Comparison of ENCODE assay signal across 31 mouse cellular contexts in the genomic region with DNA sequence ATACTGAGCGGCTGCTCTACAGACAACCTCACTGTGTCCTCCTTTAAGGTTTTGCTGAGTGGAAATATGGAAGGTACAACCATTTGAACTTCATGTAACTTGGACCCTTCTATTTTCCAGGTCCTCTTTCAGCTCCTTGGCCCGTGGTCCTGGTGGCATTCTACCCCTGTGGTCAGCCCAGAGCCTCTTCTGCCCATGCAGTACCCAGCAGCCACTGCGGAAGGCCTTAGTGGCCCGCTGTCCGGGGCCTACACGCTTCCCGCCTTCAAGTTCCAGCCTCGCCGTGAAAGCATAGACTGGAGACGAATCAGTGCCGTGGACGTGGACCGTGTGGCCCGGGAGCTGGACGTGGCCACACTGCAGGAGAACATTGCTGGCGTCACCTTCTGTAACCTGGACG. TPM values are rescaled to one million over a fixed set of nuclear protein-coding genes. Genes with fewer than 3 reads are reported as not detected.
A peak's percentile ranks its signal among the peaks of the same experiment; 100 is the strongest.
DNase-seq lines count a peak whose midpoint lies in the region; ATAC-seq and TF ChIP-seq lines count a peak whose summit lies in the region.
"Had no signal": no experiment of that assay in that cellular context is flagged by ENCODE, and none has a peak within 500 bp of the region (broad histone marks: within the 10 kb centered on the region; RNA-seq: fewer than 3 reads in every experiment).

No protein-coding gene starts in this region.

- no peak overlapping the region for H3K4me2 ChIP-seq in forebrain, embryonic 11.5 days (ENCODE audit: low read depth, low read length, severe bottlenecking)
- H3K4me2 ChIP-seq in forebrain, embryonic 13.5 days, result no peak overlapping the region
- H3K4me2 ChIP-seq in hindbrain, embryonic 13.5 days, result no peak overlapping the region
- H3K4me2 ChIP-seq in hindbrain, embryonic 11.5 days (replicated peaks; ENCODE audit: low read depth, low read length), result no peak overlapping the region
- no peak overlapping the region for H3K4me2 ChIP-seq in liver, embryonic 12.5 days
- H3K4me2 ChIP-seq in liver, postnatal 0 days (ENCODE audit: low read depth, low read length), result no peak overlapping the region
- H3K4me2 ChIP-seq: limb, embryonic 15.5 days; neural tube, embryonic 15.5 days; stomach, embryonic 15.5 days had no signal

- 97% methylated on average over 17 of the region's 17 CpGs for WGBS in forebrain, embryonic 11.5 days
- WGBS in forebrain, embryonic 13.5 days, result 98% methylated on average over 17 of the region's 17 CpGs
- WGBS in hindbrain, embryonic 13.5 days, result 98% methylated on average over 17 of the region's 17 CpGs
- WGBS in hindbrain, embryonic 11.5 days, result 96% methylated on average over 17 of the region's 17 CpGs
- 88% methylated on average over 17 of the region's 17 CpGs for WGBS in liver, embryonic 12.5 days (ENCODE audit: insufficient replicate concordance)
- 91% methylated on average over 17 of the region's 17 CpGs for WGBS in liver, postnatal 0 days (ENCODE audit: insufficient replicate concordance)

- no peak overlapping the region for H3K27ac ChIP-seq in forebrain, embryonic 11.5 days (ENCODE audit: low read depth, low read length)
- H3K27ac ChIP-seq in forebrain, embryonic 13.5 days, result no peak overlapping the region
- H3K27ac ChIP-seq in hindbrain, embryonic 13.5 days, result no peak overlapping the region
- no peak overlapping the region for H3K27ac ChIP-seq in hindbrain, embryonic 11.5 days (ENCODE audit: low read depth, low read length)
- H3K27ac ChIP-seq in liver, embryonic 12.5 days, result no peak overlapping the region
- H3K27ac ChIP-seq in liver, postnatal 0 days (ENCODE audit: low read depth), result no peak overlapping the region
- H3K27ac ChIP-seq: hindbrain, embryonic 10.5 days; limb, embryonic 10.5 days; limb, embryonic 15.5 days; neural tube, embryonic 15.5 days; stomach, embryonic 15.5 days had no signal

- H3K4me3 ChIP-seq in forebrain, embryonic 11.5 days (ENCODE audit: low read depth, low read length), result no peak overlapping the region
- H3K4me3 ChIP-seq in forebrain, embryonic 13.5 days, result no peak overlapping the region
- H3K4me3 ChIP-seq in hindbrain, embryonic 13.5 days, result no peak overlapping the region
- H3K4me3 ChIP-seq in hindbrain, embryonic 11.5 days (ENCODE audit: low read depth, low read length), result no peak overlapping the region
- no peak overlapping the region for H3K4me3 ChIP-seq in liver, embryonic 12.5 days
- H3K4me3 ChIP-seq in liver, postnatal 0 days (ENCODE audit: low read depth, low read length), result no peak overlapping the region
- H3K4me3 ChIP-seq in E14TG2a.4 (replicated peaks; ENCODE audit: low read length), result peak overlapping the region; percentile 51
- H3K4me3 ChIP-seq: erythroblast, embryonic 14.5 days; hindbrain, embryonic 10.5 days; limb, embryonic 10.5 days; limb, embryonic 15.5 days; neural tube, embryonic 15.5 days; stomach, embryonic 15.5 days had no signal

- no peaks in the 10 kb centered on the region for H3K9me3 ChIP-seq in forebrain, embryonic 11.5 days (ENCODE audit: control insufficient read depth, low read length)
- H3K9me3 ChIP-seq in forebrain, embryonic 13.5 days (replicated peaks), result no peaks in the 10 kb centered on the region
- H3K9me3 ChIP-seq in hindbrain, embryonic 13.5 days, result no peaks in the 10 kb centered on the region
- no peaks in the 10 kb centered on the region for H3K9me3 ChIP-seq in hindbrain, embryonic 11.5 days (ENCODE audit: control insufficient read depth, low read length)
- H3K9me3 ChIP-seq in liver, embryonic 12.5 days (replicated peaks), result no peaks in the 10 kb centered on the region
- no peaks in the 10 kb centered on the region for H3K9me3 ChIP-seq in liver, postnatal 0 days (ENCODE audit: low read length)
- H3K9me3 ChIP-seq in E14TG2a.4 (ENCODE audit: low read length), result no peaks in the 10 kb centered on the region
- H3K9me3 ChIP-seq: G1E; hindbrain, embryonic 10.5 days; limb, embryonic 10.5 days; limb, embryonic 15.5 days; neural tube, embryonic 15.5 days; stomach, embryonic 15.5 days had no signal

- H3K36me3 ChIP-seq in forebrain, embryonic 11.5 days (ENCODE audit: control insufficient read depth, insufficient read depth, low read length), result peaks cover 10% of the 10 kb centered on the region
- peaks cover 46% of the 10 kb centered on the region for H3K36me3 ChIP-seq in forebrain, embryonic 13.5 days (ENCODE audit: poor library complexity, severe bottlenecking)
- peaks cover 29% of the 10 kb centered on the region for H3K36me3 ChIP-seq in hindbrain, embryonic 13.5 days
- H3K36me3 ChIP-seq in hindbrain, embryonic 11.5 days (ENCODE audit: control insufficient read depth, insufficient read depth, low read length), result peaks cover 4% of the 10 kb centered on the region; the same call in 1 of the 2 replicates
- H3K36me3 ChIP-seq in liver, embryonic 12.5 days, result peaks cover 8% of the 10 kb centered on the region
- H3K36me3 ChIP-seq in liver, postnatal 0 days (replicated peaks; ENCODE audit: insufficient read depth, low read length), result no peaks in the 10 kb centered on the region
- peaks cover 7% of the 10 kb centered on the region for H3K36me3 ChIP-seq in E14TG2a.4 (ENCODE audit: insufficient read depth, low read length)
- H3K36me3 ChIP-seq: G1E had no signal

- TF ChIP-seq EP300 in liver, postnatal 0 days (IDR thresholded peaks at IDR 0.05; ENCODE audit: low read depth), result no peak

- DNase-seq in forebrain, embryonic 11.5 days (ENCODE audit: low spot score), result no peak
- DNase-seq in hindbrain, embryonic 11.5 days (ENCODE audit: low spot score), result no peak
- no peak for DNase-seq in liver, postnatal 0 days
- DNase-seq: adrenal gland, adult 8-10 months; cerebellum, adult 2 months; cerebellum, postnatal 14 days; forebrain, postnatal 0 days; heart, postnatal 14 days; kidney, adult 2 months; kidney, postnatal 14 days; layer of hippocampus, adult 9-11 months; lung, postnatal 36 days; right cerebral cortex, postnatal 25 days; thymus, postnatal 14 days had no signal

- H3K27me3 ChIP-seq in forebrain, embryonic 11.5 days (ENCODE audit: control insufficient read depth, insufficient read depth, low read length), result no peaks in the 10 kb centered on the region
- H3K27me3 ChIP-seq in forebrain, embryonic 13.5 days, result no peaks in the 10 kb centered on the region
- no peaks in the 10 kb centered on the region for H3K27me3 ChIP-seq in hindbrain, embryonic 13.5 days
- no peaks in the 10 kb centered on the region for H3K27me3 ChIP-seq in hindbrain, embryonic 11.5 days (ENCODE audit: control insufficient read depth, insufficient read depth, low read length)
- no peaks in the 10 kb centered on the region for H3K27me3 ChIP-seq in liver, embryonic 12.5 days (replicated peaks)
- no peaks in the 10 kb centered on the region for H3K27me3 ChIP-seq in liver, postnatal 0 days (ENCODE audit: insufficient read depth, low read length)
- H3K27me3 ChIP-seq in E14TG2a.4 (ENCODE audit: insufficient read depth, low read length), result peaks cover 2% of the 10 kb centered on the region; the same call in 1 of the 2 replicates
- H3K27me3 ChIP-seq: CH12.LX; limb, embryonic 15.5 days; neural tube, embryonic 15.5 days; stomach, embryonic 15.5 days had no signal

- no peak for TF ChIP-seq CTCF in liver, postnatal 0 days (IDR thresholded peaks at IDR 0.05; ENCODE audit: low read depth)
- no peak for TF ChIP-seq CTCF in E14TG2a.4 (conservative IDR thresholded peaks at IDR 0.05; ENCODE audit: low read length)

- H3K9ac ChIP-seq in forebrain, embryonic 11.5 days (ENCODE audit: low read length), result no peak overlapping the region
- H3K9ac ChIP-seq in forebrain, embryonic 13.5 days, result no peak overlapping the region
- no peak overlapping the region for H3K9ac ChIP-seq in hindbrain, embryonic 13.5 days
- no peak overlapping the region for H3K9ac ChIP-seq in hindbrain, embryonic 11.5 days (ENCODE audit: low read depth, low read length)
- H3K9ac ChIP-seq in liver, embryonic 12.5 days, result no peak overlapping the region
- no peak overlapping the region for H3K9ac ChIP-seq in liver, postnatal 0 days (replicated peaks)
- H3K9ac ChIP-seq: forebrain, postnatal 0 days; limb, embryonic 15.5 days; neural tube, embryonic 15.5 days; stomach, embryonic 15.5 days had no signal

- ATAC-seq in forebrain, embryonic 11.5 days (replicated peaks; ENCODE audit: low FRiP score), result 0 out of 2 replicates have a peak, but pooled peaks have one; percentile 10
- ATAC-seq in forebrain, embryonic 13.5 days, result no peak
- peak; percentile 38; the same call in 1 of the 2 replicates for ATAC-seq in hindbrain, embryonic 13.5 days (ENCODE audit: low FRiP score)
- no peak for ATAC-seq in hindbrain, embryonic 11.5 days (ENCODE audit: low FRiP score)
- 0 out of 2 replicates have a peak, but pooled peaks have one; percentile 13 for ATAC-seq in liver, embryonic 12.5 days
- ATAC-seq in liver, postnatal 0 days, result no peak

- peaks cover 4% of the 10 kb centered on the region for H3K4me1 ChIP-seq in forebrain, embryonic 11.5 days (replicated peaks; ENCODE audit: control insufficient read depth, insufficient read depth, low read length)
- peaks cover 3% of the 10 kb centered on the region for H3K4me1 ChIP-seq in forebrain, embryonic 13.5 days
- H3K4me1 ChIP-seq in hindbrain, embryonic 13.5 days (replicated peaks), result peaks cover 10% of the 10 kb centered on the region
- H3K4me1 ChIP-seq in hindbrain, embryonic 11.5 days (replicated peaks; ENCODE audit: control insufficient read depth, insufficient read depth, low read length), result 0 out of 2 replicates have a peak, but pooled peaks cover 1% of the 10 kb centered on the region
- H3K4me1 ChIP-seq in liver, embryonic 12.5 days, result no peaks in the 10 kb centered on the region
- H3K4me1 ChIP-seq in liver, postnatal 0 days (ENCODE audit: insufficient read depth), result no peaks in the 10 kb centered on the region
- H3K4me1 ChIP-seq in E14TG2a.4 (replicated peaks; ENCODE audit: low read depth, low read length), result peaks cover 9% of the 10 kb centered on the region; the same call in 1 of the 2 replicates
- H3K4me1 ChIP-seq: limb, embryonic 15.5 days; stomach, embryonic 15.5 days had no signal

RNA-seq across cellular contexts. Expression of a gene that starts 7.9 kb away (rescaled TPM):
- 21.4 and 21.7 TPM in 2 replicates for polyA plus RNA-seq in forebrain, embryonic 11.5 days (2014; fragmentation: Nextera tagmentation; extraction: Ambion mirVana)
- 14.0 and 17.9 TPM in 2 replicates for polyA plus RNA-seq in forebrain, embryonic 13.5 days (2015; fragmentation: Nextera tagmentation; extraction: Ambion mirVana)
- 8.9 and 10.8 TPM in 2 replicates for polyA plus RNA-seq in hindbrain, embryonic 13.5 days (2015; fragmentation: Nextera tagmentation; extraction: Ambion mirVana)
- polyA plus RNA-seq in hindbrain, embryonic 11.5 days (2014; fragmentation: Nextera tagmentation; extraction: Ambion mirVana), result 12.0 and 14.5 TPM in 2 replicates
- polyA plus RNA-seq in liver, embryonic 12.5 days (2016; fragmentation: Nextera tagmentation; extraction: Ambion mirVana), result 2.9 and 3.1 TPM in 2 replicates
- polyA plus RNA-seq in liver, postnatal 0 days (2015; fragmentation: Nextera tagmentation; extraction: Ambion mirVana), result 0.50 and 0.73 TPM in 2 replicates
- polyA plus RNA-seq: G1E had no signal

RNA-seq across cellular contexts. Expression of a gene that starts 24.9 kb away (rescaled TPM):
- polyA plus RNA-seq in forebrain, embryonic 11.5 days (2014; fragmentation: Nextera tagmentation; extraction: Ambion mirVana), result not detected in 2 replicates
- polyA plus RNA-seq in forebrain, embryonic 13.5 days (2015; fragmentation: Nextera tagmentation; extraction: Ambion mirVana), result not detected in 2 replicates
- not detected in 2 replicates for polyA plus RNA-seq in hindbrain, embryonic 13.5 days (2015; fragmentation: Nextera tagmentation; extraction: Ambion mirVana)
- polyA plus RNA-seq in hindbrain, embryonic 11.5 days (2014; fragmentation: Nextera tagmentation; extraction: Ambion mirVana), result not detected in 2 replicates
- polyA plus RNA-seq in liver, embryonic 12.5 days (2016; fragmentation: Nextera tagmentation; extraction: Ambion mirVana), result not detected in 2 replicates
- polyA plus RNA-seq in liver, postnatal 0 days (2015; fragmentation: Nextera tagmentation; extraction: Ambion mirVana), result not detected in 2 replicates
- polyA plus RNA-seq: C2C12; cerebellum, adult 2 months; embryonic facial prominence, embryonic 14.5 days; erythroblast, embryonic 14.5 days; forebrain, postnatal 0 days; G1E; heart, embryonic 14.5 days; hindbrain, embryonic 10.5 days; limb, embryonic 10.5 days; liver, embryonic 16.5 days; lung, embryonic 16.5 days; neural tube, embryonic 15.5 days had no signal

Comparison
In these comparisons a context has a peak if more than half of its experiments do, and no peak if none do; other contexts are left out.
1. ATAC-seq: peak in forebrain, embryonic 11.5 days (single experiment), hindbrain, embryonic 13.5 days (single experiment) and liver, embryonic 12.5 days (single experiment); none in forebrain, embryonic 13.5 days (single experiment), hindbrain, embryonic 11.5 days (single experiment) and liver, postnatal 0 days (single experiment).